26 mouse cellular contexts compared by ENCODE assay signal in genomic region chr12:116551516-116551915, GRCm38 (mm10).
DNase-seq lines count a peak whose midpoint lies in the region; ATAC-seq and TF ChIP-seq lines count a peak whose summit lies in the region.
"Had no signal": no experiment of that assay in that cellular context is flagged by ENCODE, and none has a peak within 500 bp of the region (broad histone marks: within the 10 kb centered on the region; RNA-seq: fewer than 3 reads in every experiment).

No protein-coding gene starts in this region.

- H3K9ac ChIP-seq in hindbrain, embryonic 15.5 days: no peak overlapping the region
- no peak overlapping the region for H3K9ac ChIP-seq in hindbrain, embryonic 16.5 days (ENCODE audit: low read depth, low read length)
- H3K9ac ChIP-seq: embryonic facial prominence, embryonic 15.5 days; forebrain, embryonic 13.5 days; limb, embryonic 12.5 days; liver, embryonic 15.5 days; lung, embryonic 14.5 days had no signal

- intact Hi-C loops in left cerebral cortex, adult 2 months (cut with DNase I): no loop called here
- intact Hi-C loops in left cerebral cortex, postnatal 25 days (cut with DNase I): loop anchor here (5.0 kb wide), 1 partner anchor 66 kb away; no protein-coding TSS in a partner anchor

- TF ChIP-seq POLR2A in olfactory bulb, adult 2 months (IDR thresholded peaks at IDR 0.05; ENCODE audit: insufficient read depth, low read depth, low read length): no peak

- H3K9me3 ChIP-seq in hindbrain, embryonic 15.5 days: no peaks in the 10 kb centered on the region
- H3K9me3 ChIP-seq in hindbrain, embryonic 16.5 days (ENCODE audit: control insufficient read depth, low read length): no peaks in the 10 kb centered on the region
- H3K9me3 ChIP-seq: embryonic facial prominence, embryonic 10.5 days; embryonic facial prominence, embryonic 15.5 days; forebrain, embryonic 13.5 days; limb, embryonic 12.5 days; liver, embryonic 15.5 days had no signal

- peaks cover 3% of the 10 kb centered on the region; the same call in 1 of the 2 replicates for H3K4me1 ChIP-seq in hindbrain, embryonic 15.5 days (replicated peaks)
- H3K4me1 ChIP-seq in hindbrain, embryonic 16.5 days (ENCODE audit: control insufficient read depth, insufficient read depth, low read depth, low read length): no peaks in the 10 kb centered on the region; the same call in 1 of the 2 replicates
- H3K4me1 ChIP-seq in olfactory bulb, adult 2 months (ENCODE audit: control insufficient read depth, insufficient read depth, low read length): peaks cover 15% of the 10 kb centered on the region
- H3K4me1 ChIP-seq: embryonic facial prominence, embryonic 10.5 days; embryonic facial prominence, embryonic 15.5 days; forebrain, embryonic 13.5 days; limb, embryonic 12.5 days; liver, embryonic 15.5 days had no signal

- no peak for TF ChIP-seq CTCF in left cerebral cortex, adult 2 months (IDR thresholded peaks at IDR 0.05)
- no peak for TF ChIP-seq CTCF in olfactory bulb, adult 2 months (IDR thresholded peaks at IDR 0.05; ENCODE audit: insufficient read depth, low read depth, low read length)

- DNase-seq in left cerebral cortex, adult 2 months (ENCODE audit: extremely low spot score in 1 of 2, low spot score in 2 of 2): no peak
- DNase-seq in left cerebral cortex, postnatal 25 days (ENCODE audit: low spot score in 2 of 2): no peak
- DNase-seq in brain, adult 2 months (ENCODE audit: low read depth, low spot score): peak; percentile 37
- no peak for DNase-seq in thymus, adult 18-20 months
- DNase-seq: adrenal gland, postnatal 25 days; cerebellum, adult 2 months; gastrocnemius, adult 2 months; gastrocnemius, postnatal 36 days; kidney, adult 9 months; kidney, postnatal 10 days; lung, embryonic 14.5 days; lung, postnatal 14 days; right cerebral cortex, postnatal 4 days; thymus, postnatal 4 days had no signal

- H3K27me3 ChIP-seq in hindbrain, embryonic 15.5 days: no peaks in the 10 kb centered on the region
- H3K27me3 ChIP-seq in hindbrain, embryonic 16.5 days (replicated peaks; ENCODE audit: control insufficient read depth, insufficient read depth, low read length): no peaks in the 10 kb centered on the region
- H3K27me3 ChIP-seq: forebrain, embryonic 13.5 days; limb, embryonic 12.5 days; liver, embryonic 15.5 days had no signal

- 0 out of 2 replicates have a peak, but pooled peaks have one; percentile 17 for ATAC-seq in hindbrain, embryonic 15.5 days (ENCODE audit: low FRiP score, low read depth)
- ATAC-seq in hindbrain, embryonic 16.5 days: no peak
- ATAC-seq: CD4-positive, CD25-positive, alpha-beta regulatory T cell, adult 4 months; forebrain, embryonic 13.5 days; intestine, embryonic 16.5 days had no signal

- H3K27ac ChIP-seq in hindbrain, embryonic 15.5 days (replicated peaks): 0 out of 2 replicates have a peak overlapping the region, but pooled peaks have one; percentile 32
- H3K27ac ChIP-seq in hindbrain, embryonic 16.5 days (ENCODE audit: low read depth, low read length): no peak overlapping the region
- peak overlapping the region; percentile 17 for H3K27ac ChIP-seq in left cerebral cortex, adult 2 months
- H3K27ac ChIP-seq in olfactory bulb, adult 2 months (ENCODE audit: insufficient read depth, low read depth, low read length): peak overlapping the region; percentile 33; the same call in 1 of the 2 replicates
- H3K27ac ChIP-seq: embryonic facial prominence, embryonic 10.5 days; embryonic facial prominence, embryonic 15.5 days; forebrain, embryonic 13.5 days; gastrocnemius, adult 2 months; limb, embryonic 12.5 days; liver, embryonic 15.5 days; stomach, postnatal 0 days had no signal

- H3K4me3 ChIP-seq in hindbrain, embryonic 15.5 days: no peak overlapping the region
- no peak overlapping the region for H3K4me3 ChIP-seq in hindbrain, embryonic 16.5 days (ENCODE audit: low read length)
- H3K4me3 ChIP-seq in left cerebral cortex, adult 2 months: no peak overlapping the region
- H3K4me3 ChIP-seq in olfactory bulb, adult 2 months (ENCODE audit: insufficient read depth, low read depth, low read length): no peak overlapping the region
- H3K4me3 ChIP-seq: embryonic facial prominence, embryonic 10.5 days; embryonic facial prominence, embryonic 15.5 days; forebrain, embryonic 13.5 days; gastrocnemius, adult 2 months; limb, embryonic 12.5 days; liver, embryonic 15.5 days had no signal

- WGBS in hindbrain, embryonic 15.5 days: 58% methylated on average over 7 of the region's 7 CpGs
- WGBS in hindbrain, embryonic 16.5 days: 53% methylated on average over 7 of the region's 7 CpGs
- 42% methylated on average over 7 of the region's 7 CpGs for WGBS in olfactory bulb, adult 2 months

- H3K4me2 ChIP-seq in hindbrain, embryonic 15.5 days: no peak overlapping the region
- H3K4me2 ChIP-seq in hindbrain, embryonic 16.5 days (ENCODE audit: low read length): no peak overlapping the region
- H3K4me2 ChIP-seq: embryonic facial prominence, embryonic 15.5 days; forebrain, embryonic 13.5 days; heart, embryonic 11.5 days; limb, embryonic 12.5 days; liver, embryonic 15.5 days; lung, embryonic 14.5 days had no signal

- H3K36me3 ChIP-seq in hindbrain, embryonic 15.5 days: no peaks in the 10 kb centered on the region
- no peaks in the 10 kb centered on the region for H3K36me3 ChIP-seq in hindbrain, embryonic 16.5 days (ENCODE audit: control insufficient read depth, insufficient read depth, low read length)
- H3K36me3 ChIP-seq: embryonic facial prominence, embryonic 10.5 days; embryonic facial prominence, embryonic 15.5 days; limb, embryonic 12.5 days; liver, embryonic 15.5 days had no signal
